Mouse (Mus musculus): ENCODE measurements around the gene Ssty2. TPM values are rescaled to one million over a fixed set of nuclear protein-coding genes. Genes with fewer than 3 reads are reported as not detected.
"Not testable (repeated sequence)": the region's sequence is repeated elsewhere in the genome, so short reads cannot be mapped to it uniquely, and the experiment has no call there.

Ssty2 gene
- polyA plus RNA-seq (2014; fragmentation: Nextera tagmentation; extraction: Ambion mirVana): not detected in 2 replicates

GRCm38 (mm10) chrY:67047972-67048371 is at the start of gene Ssty2:
Gene Ssty2 (minus strand): TSS chrY:67048072.
- not testable (repeated sequence) for H3K27ac ChIP-seq (ENCODE audit: low read length); H3K9ac ChIP-seq (replicated peaks; ENCODE audit: low read depth, low read length); H3K9me3 ChIP-seq (ENCODE audit: control insufficient read depth, low read depth, low read length); H3K4me2 ChIP-seq (replicated peaks; ENCODE audit: low read depth, low read length); H3K36me3 ChIP-seq (ENCODE audit: control insufficient read depth, insufficient read depth, low read length); ATAC-seq (ENCODE audit: insufficient number of reproducible peaks, insufficient read depth, low FRiP score, low read depth); H3K4me1 ChIP-seq (ENCODE audit: control insufficient read depth, insufficient read depth, low read length); H3K27me3 ChIP-seq (ENCODE audit: control insufficient read depth, insufficient read depth, low read length); H3K4me3 ChIP-seq (ENCODE audit: low read depth, low read length)
- WGBS: no CpG with 5 or more reads among the region's 4 CpGs
